Mouse (Mus musculus) CD4-positive, CD25-positive, alpha-beta regulatory T cell (primary cell): ENCODE measurements around the gene Gfpt2. TPM values are rescaled to one million over a fixed set of nuclear protein-coding genes. Genes with fewer than 3 reads are reported as not detected.

ENCODE experiments used
- polyA plus RNA-seq: library from polyadenylated mRNA; unstranded; fragments of 100-300 nt; shearing (Covaris generic); gene quantifications from one replicate; pipeline ENCODE4 v1.2.1, GENCODE M21; 2017

Gfpt2 gene
- polyA plus RNA-seq = 2.1 TPM

GRCm38 (mm10) chr11:49793619-49794341 lies at the start of gene Gfpt2:
Gene Gfpt2, plus strand, starts transcription at chr11:49794178.

GRCm38 (mm10) chr11:49846401-49847070 lies 52.6 kb downstream of the Gfpt2 start, which contains the start of gene Mapk9:
Gene Mapk9, plus strand, starts transcription at chr11:49846751.

Other genes with a start within 250 kb of the Gfpt2 start
- gene Olfr1380, start 237.3 kb upstream of the Gfpt2 start, polyA plus RNA-seq = not detected
- gene Flt4, start 184.9 kb upstream of the Gfpt2 start, polyA plus RNA-seq = 0.02 TPM
- 0.77 TPM for gene Scgb3a1, start 130.6 kb upstream of the Gfpt2 start, polyA plus RNA-seq
- gene Cnot6, start 81.5 kb upstream of the Gfpt2 start, polyA plus RNA-seq = 90.1 TPM
- gene Mapk9, start 52.6 kb downstream of the Gfpt2 start, polyA plus RNA-seq = 84.9 TPM
- gene Rasgef1c, start 107.7 kb downstream of the Gfpt2 start, polyA plus RNA-seq = 0.10 TPM
- 53.7 TPM for gene Rnf130, start 231.2 kb downstream of the Gfpt2 start, polyA plus RNA-seq